Mouse (Mus musculus) erythroblast, adult 5-6 weeks (primary cell): ENCODE data around the gene Mmab. TPM values are rescaled to one million over a fixed set of nuclear protein-coding genes. Genes with fewer than 3 reads are reported as not detected.

Source experiments
- ATAC-seq: replicated peaks from 2 replicates; pipeline ENCODE4 v1.8.0; 2016; ENCODE audit warnings: moderate number of reproducible peaks, mild to moderate bottlenecking, moderate TSS enrichment, inconsistent platforms; ENCODE audit not compliant: poor library complexity, low FRiP score, severe bottlenecking
- total RNA-seq, 2 experiments: library from RNA; stranded (forward) in 1 of 2; stranded (reverse) in 1 of 2; fragments of 150-400 nt in 1 of 2; fragments of 200-764, 138-1000 nt in 1 of 2; gene quantifications; 2 replicates each; pipeline versions ENCODE4 v1.2.3 to v1.2.4; 2015 to 2017; ENCODE audit warnings: low replicate concordance in 2 of 2

The Mmab gene
- total RNA-seq, 2 experiments from 2014 or later, result 0.26 to 0.38 TPM

GRCm38 (mm10) chr5:114383184-114383904 lies 60.5 kb downstream of the Mmab start:
- no peak for ATAC-seq

Other genes with a start within 250 kb of the Mmab start
- gene Foxn4, start 170.3 kb downstream of the Mmab start, total RNA-seq (2015; ENCODE audit: low replicate concordance), result not detected in 2 replicates
- not detected in 2 replicates for gene Foxn4, start 170.3 kb downstream of the Mmab start, total RNA-seq (2017; ENCODE audit: low replicate concordance)
- not detected in 2 replicates for gene Myo1h, start 154.9 kb downstream of the Mmab start, total RNA-seq (2015; ENCODE audit: low replicate concordance)
- 0.84 TPM in 1 of 2 replicates, not detected in the other for gene Myo1h, start 154.9 kb downstream of the Mmab start, total RNA-seq (2017; ENCODE audit: low replicate concordance)
- 5.2 and 7.3 TPM in 2 replicates for gene Kctd10, start 63.6 kb downstream of the Mmab start, total RNA-seq (2015; ENCODE audit: low replicate concordance)
- 10.6 and 15.4 TPM in 2 replicates for gene Kctd10, start 63.6 kb downstream of the Mmab start, total RNA-seq (2017; ENCODE audit: low replicate concordance)
- 17.3 and 30.9 TPM in 2 replicates for gene Ube3b, start 63.5 kb downstream of the Mmab start, total RNA-seq (2015; ENCODE audit: low replicate concordance)
- gene Ube3b, start 63.5 kb downstream of the Mmab start, total RNA-seq (2017; ENCODE audit: low replicate concordance), result 17.6 and 25.5 TPM in 2 replicates
- 2.1 TPM in 1 of 2 replicates, not detected in the other for gene Mvk, start 209 bp upstream of the Mmab start, total RNA-seq (2015; ENCODE audit: low replicate concordance)
- 2.0 TPM in 1 of 2 replicates, not detected in the other for gene Mvk, start 209 bp upstream of the Mmab start, total RNA-seq (2017; ENCODE audit: low replicate concordance)
- gene Fam222a, start 124.0 kb upstream of the Mmab start, total RNA-seq (2015; ENCODE audit: low replicate concordance), result 1.2 TPM in 1 of 2 replicates, not detected in the other
- gene Fam222a, start 124.0 kb upstream of the Mmab start, total RNA-seq (2017; ENCODE audit: low replicate concordance), result not detected in 2 replicates
- 0.42 TPM in 1 of 2 replicates, not detected in the other for gene Trpv4, start 214.4 kb upstream of the Mmab start, total RNA-seq (2015; ENCODE audit: low replicate concordance)
- gene Trpv4, start 214.4 kb upstream of the Mmab start, total RNA-seq (2017; ENCODE audit: low replicate concordance), result not detected in 2 replicates
- 54.8 and 68.4 TPM in 2 replicates for gene Gltp, start 246.9 kb upstream of the Mmab start, total RNA-seq (2015; ENCODE audit: low replicate concordance)
- 13.0 and 31.2 TPM in 2 replicates for gene Gltp, start 246.9 kb upstream of the Mmab start, total RNA-seq (2017; ENCODE audit: low replicate concordance)